Mouse (Mus musculus) adrenal gland, postnatal 25 days (tissue): ENCODE data around the gene Ccdc157. TPM values are rescaled to one million over a fixed set of nuclear protein-coding genes. Genes with fewer than 3 reads are reported as not detected.
A peak's percentile ranks its signal among the peaks of the same experiment; 100 is the strongest.

Source experiments
- DNase-seq: peaks from one replicate; pipeline ENCODE4 v3.0.0; 2021; ENCODE audit warnings: mixed read lengths
- microRNA-seq, 2 experiments: library from miRNA; unstranded; fragments of <30 nt; microRNA quantifications; one replicate each; pipeline ENCODE4 v1.2.0; 2021
- total RNA-seq: library from RNA; stranded (reverse); gene quantifications from 2 replicates; pipeline ENCODE4 v1.2.3, GENCODE M21; 2021

Gene Ccdc157
- total RNA-seq, 1 experiment from 2014 or later, result 14.0 TPM

- DNase-seq, result no peak
Measured at GRCm38 (mm10) chr11:4098816-4099215, 61.3 kb downstream of the Ccdc157 start.

GRCm38 (mm10) chr11:4098120-4098519 lies 62.0 kb downstream of the Ccdc157 start:
- DNase-seq, result no peak

GRCm38 (mm10) chr11:4097091-4097621 lies 62.9 kb downstream of the Ccdc157 start:
- no peak for DNase-seq

- peak; percentile 98 for DNase-seq
Measured at GRCm38 (mm10) chr11:4096054-4096984, 63.8 kb downstream of the Ccdc157 start.

- DNase-seq, result peak; percentile 62
Measured at GRCm38 (mm10) chr11:4095171-4096053, 64.7 kb downstream of the Ccdc157 start, which contains the start of gene Mtfp1. Gene Mtfp1 (minus strand): TSS chr11:4095445.

- DNase-seq, result peak; percentile 63
Measured at GRCm38 (mm10) chr11:4094378-4095170, 65.5 kb downstream of the Ccdc157 start.

- no peak for DNase-seq
Measured at GRCm38 (mm10) chr11:4093459-4094377, 66.4 kb downstream of the Ccdc157 start.

Small RNA genes lying within 50 kb of the gene (microRNA-seq; reads per million reads assigned to microRNA genes)
- gene Mir3060, result 1.4 to 2.7 reads per million in 2 experiments

Other genes starting within 250 kb of the Ccdc157 start
- 6.6 and 6.9 TPM in 2 replicates for gene Slc35e4, start 245.6 kb downstream of the Ccdc157 start, total RNA-seq
- 125 and 128 TPM in 2 replicates for gene Tcn2, start 228.1 kb downstream of the Ccdc157 start, total RNA-seq
- 58.3 and 73.6 TPM in 2 replicates for gene Pes1, start 196.3 kb downstream of the Ccdc157 start, total RNA-seq
- not detected in 2 replicates for gene 4930556J24Rik, start 183.5 kb downstream of the Ccdc157 start, total RNA-seq
- 0.24 TPM in 1 of 2 replicates, not detected in the other for gene Gal3st1, start 176.7 kb downstream of the Ccdc157 start, total RNA-seq
- gene Sec14l4, start 128.8 kb downstream of the Ccdc157 start, total RNA-seq, result 5.8 and 7.7 TPM in 2 replicates
- not detected in 2 replicates for gene Sec14l3, start 95.5 kb downstream of the Ccdc157 start, total RNA-seq
- 14.5 and 21.9 TPM in 2 replicates for gene Mtfp1, start 64.8 kb downstream of the Ccdc157 start, total RNA-seq
- gene Sec14l2, start 36.9 kb downstream of the Ccdc157 start, total RNA-seq, result 1.8 and 4.1 TPM in 2 replicates
- 26.1 and 31.6 TPM in 2 replicates for gene Rnf215, start 25.1 kb downstream of the Ccdc157 start, total RNA-seq
- 42.1 and 45.6 TPM in 2 replicates for gene Sf3a1, start 57 bp upstream of the Ccdc157 start, total RNA-seq
- 15.6 and 15.8 TPM in 2 replicates for gene Tbc1d10a, start 26.5 kb upstream of the Ccdc157 start, total RNA-seq
- gene Castor1, start 57.9 kb upstream of the Ccdc157 start, total RNA-seq, result 3.0 and 4.1 TPM in 2 replicates
- gene Osm, start 76.1 kb upstream of the Ccdc157 start, total RNA-seq, result not detected in 2 replicates
- gene Lif, start 97.3 kb upstream of the Ccdc157 start, total RNA-seq, result 0.09 TPM in 1 of 2 replicates, not detected in the other